Mouse (Mus musculus): ENCODE measurements around the gene Nrxn3. TPM values are rescaled to one million over a fixed set of nuclear protein-coding genes. Genes with fewer than 3 reads are reported as not detected.

Gene Nrxn3
- total RNA-seq, 2 experiments from 2014 or later: 147 to 197 TPM

DNA sequence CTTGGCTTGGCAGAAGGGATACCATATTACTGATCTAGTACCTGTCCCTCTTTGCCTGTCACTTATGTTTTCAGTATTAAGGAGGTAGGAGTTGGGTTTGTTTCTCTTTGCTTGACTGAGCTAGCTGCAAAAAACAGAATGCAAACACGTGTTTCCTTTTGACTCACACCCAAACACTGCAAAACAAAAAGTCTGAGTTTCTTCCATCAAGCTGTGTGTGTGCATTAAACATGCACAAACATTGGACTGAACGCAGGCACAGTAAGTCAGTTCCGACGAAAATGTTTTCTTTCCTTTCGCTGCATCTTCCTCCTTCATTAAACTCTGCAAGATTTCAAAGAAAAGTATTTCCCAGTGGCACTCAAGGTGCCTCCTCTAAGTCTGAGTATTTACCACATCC, 1270.6 kb downstream of the Nrxn3 start:
- no peak for DNase-seq (ENCODE audit: extremely low spot score in 1 of 2, low spot score in 1 of 2)

DNA sequence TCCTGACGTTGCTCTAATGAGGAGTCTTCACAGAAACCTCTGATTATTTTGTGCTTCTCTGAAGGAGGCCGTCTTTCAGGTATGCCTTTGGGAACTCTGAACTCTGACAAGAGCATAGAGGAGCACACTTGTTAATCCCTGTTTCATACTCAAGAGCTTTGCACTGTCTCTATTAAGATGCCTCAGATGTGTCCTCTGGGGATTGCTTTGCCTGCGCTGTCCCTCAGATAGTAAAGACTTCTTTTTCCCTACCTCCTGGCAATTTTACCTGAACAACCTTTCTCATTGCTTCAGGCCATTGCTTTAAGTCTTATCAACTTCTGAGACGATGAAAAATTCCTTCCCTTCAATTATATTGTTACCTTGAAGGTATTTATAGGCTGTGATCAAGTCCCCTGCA, 1272.7 kb downstream of the Nrxn3 start:
- DNase-seq (ENCODE audit: extremely low spot score in 1 of 2, low spot score in 1 of 2): no peak

DNA sequence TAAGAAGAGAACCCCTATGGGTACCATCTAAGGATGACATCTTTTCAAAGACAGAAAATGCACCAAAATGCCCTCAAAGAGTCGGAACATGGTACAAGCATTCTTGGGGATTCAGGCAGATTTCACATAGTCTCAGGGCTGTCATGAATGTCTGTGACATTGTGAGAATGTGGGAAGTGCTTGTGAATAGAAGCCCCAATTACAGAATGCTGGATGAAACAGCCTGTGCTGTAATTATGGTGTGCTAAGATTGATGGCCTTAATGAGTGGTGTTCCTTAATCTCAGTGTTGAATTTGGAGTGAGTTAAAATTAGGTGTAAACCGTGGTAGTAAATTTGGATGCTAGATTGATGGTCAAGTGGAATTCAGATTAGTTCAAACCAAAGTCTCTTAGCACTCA, 1287.6 kb downstream of the Nrxn3 start:
- no peak for DNase-seq (ENCODE audit: extremely low spot score in 1 of 2, low spot score in 1 of 2)

DNA sequence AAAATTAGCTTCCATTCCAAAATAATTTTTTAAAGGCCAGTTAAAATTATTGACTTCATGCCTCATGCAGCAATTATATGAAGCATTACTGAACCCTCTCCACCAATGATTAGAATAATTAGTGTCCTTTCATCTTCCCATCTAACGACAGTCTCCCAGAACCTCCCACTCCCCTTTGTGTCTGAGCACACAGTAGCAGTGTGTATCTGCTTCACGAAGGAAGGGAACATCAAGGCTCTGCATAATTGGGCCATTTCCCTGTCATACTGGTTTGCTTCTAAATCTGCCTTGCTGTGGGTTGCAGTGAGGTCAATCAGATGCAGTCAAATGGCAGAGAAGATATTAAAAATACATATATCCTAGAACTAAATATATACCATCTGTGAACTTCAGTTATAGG, 1291.3 kb downstream of the Nrxn3 start:
- no peak for DNase-seq (ENCODE audit: extremely low spot score in 1 of 2, low spot score in 1 of 2)

DNA sequence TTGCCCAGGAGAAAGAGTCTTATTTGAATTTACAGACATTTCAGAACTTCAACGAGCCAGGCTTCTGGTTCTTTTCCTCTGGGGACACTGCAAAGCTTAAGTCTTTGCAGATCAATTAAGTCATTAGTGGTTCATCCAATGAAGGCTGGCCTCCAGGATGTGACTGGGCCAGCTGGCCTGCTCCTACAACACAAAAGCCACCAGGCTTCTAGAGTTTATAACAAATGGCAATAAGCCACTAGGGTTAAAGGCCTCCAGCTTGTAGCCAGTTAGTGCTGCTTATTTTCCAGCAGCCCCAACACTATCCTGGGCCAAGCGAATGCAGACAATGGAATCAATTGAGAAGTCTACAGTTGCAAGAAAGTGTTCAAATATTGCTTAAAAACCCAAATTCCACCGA, 1304.3 kb downstream of the Nrxn3 start:
- no peak for DNase-seq (ENCODE audit: extremely low spot score in 1 of 2, low spot score in 1 of 2)

DNA sequence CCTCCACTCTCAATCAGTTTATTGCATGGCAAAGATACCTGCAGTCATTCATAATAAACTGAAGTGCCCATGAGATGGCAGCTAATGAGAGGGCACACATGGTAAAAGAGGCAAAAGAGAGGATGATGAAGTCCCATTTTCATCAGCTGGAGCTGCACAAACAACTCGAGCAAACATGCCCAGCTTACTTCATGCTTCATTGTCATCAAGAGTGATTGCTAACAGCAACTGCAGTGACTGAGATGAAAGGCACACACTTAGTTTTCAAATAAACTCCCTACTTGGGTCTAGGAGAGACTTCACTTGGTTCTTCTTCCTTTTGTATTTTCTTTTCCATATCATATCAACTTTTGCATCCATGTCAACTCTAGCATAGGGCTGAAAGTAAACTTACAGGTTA, 1318.4 kb downstream of the Nrxn3 start:
- DNase-seq (ENCODE audit: extremely low spot score in 1 of 2, low spot score in 1 of 2): no peak

DNA sequence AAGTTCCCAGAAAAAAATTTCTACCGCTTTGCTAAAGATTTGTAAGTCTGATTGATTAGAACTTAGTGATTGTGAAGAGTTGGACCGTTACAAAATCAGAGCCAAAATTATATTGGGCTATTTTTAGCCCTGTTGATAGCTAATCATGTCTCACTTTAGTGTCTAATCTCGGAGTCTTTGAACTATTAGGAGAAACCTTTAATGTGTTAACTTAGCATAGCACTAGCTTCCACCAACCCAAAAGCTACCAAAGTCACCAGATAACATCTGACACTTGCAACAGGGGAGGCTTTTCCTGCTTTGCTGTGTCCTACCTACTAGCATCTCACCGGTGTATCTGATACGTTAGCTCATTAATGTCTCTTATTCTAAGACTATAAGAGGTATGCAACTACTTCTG, 1333.6 kb downstream of the Nrxn3 start:
- DNase-seq (ENCODE audit: extremely low spot score in 1 of 2, low spot score in 1 of 2): no peak

DNA sequence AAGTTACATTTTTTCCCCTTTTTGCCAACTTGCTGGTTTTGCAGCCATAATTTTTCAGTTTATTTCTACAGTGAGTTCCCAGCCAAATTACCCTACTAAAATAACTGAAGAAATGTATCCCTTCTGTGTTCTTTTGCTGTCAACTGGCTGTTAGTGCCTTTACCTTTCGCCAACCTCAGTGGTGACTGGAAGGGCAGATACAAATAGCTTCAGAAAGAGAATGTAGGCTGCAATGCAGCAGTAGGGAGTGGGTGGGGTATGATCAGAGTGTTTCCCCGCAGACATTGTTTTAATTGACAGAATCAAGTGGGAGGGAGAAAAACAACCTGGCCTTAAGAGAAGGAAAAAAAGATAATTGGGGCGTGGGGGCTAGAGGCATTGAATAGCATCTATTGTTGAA, 1337.1 kb downstream of the Nrxn3 start:
- DNase-seq (ENCODE audit: extremely low spot score in 1 of 2, low spot score in 1 of 2): no peak

DNA sequence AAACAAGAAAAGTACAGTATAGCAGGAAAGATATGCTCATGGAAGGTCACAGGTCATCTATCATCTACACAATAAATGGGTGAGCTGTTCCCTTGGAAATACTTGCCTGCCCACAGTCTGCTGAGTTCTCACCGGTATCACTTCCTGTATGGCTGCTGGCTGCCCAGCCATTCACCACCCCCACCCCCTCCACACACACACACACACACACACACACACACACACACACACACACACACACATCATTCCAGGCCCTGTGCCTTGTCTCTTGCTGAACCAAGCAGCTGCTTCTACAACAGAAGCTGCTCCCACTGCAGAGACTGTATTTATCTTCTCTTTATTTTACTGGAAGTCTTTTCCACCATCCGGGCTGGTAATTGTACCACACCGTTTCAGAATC, 1338.6 kb downstream of the Nrxn3 start:
- no peak for DNase-seq (ENCODE audit: extremely low spot score in 1 of 2, low spot score in 1 of 2)

DNA sequence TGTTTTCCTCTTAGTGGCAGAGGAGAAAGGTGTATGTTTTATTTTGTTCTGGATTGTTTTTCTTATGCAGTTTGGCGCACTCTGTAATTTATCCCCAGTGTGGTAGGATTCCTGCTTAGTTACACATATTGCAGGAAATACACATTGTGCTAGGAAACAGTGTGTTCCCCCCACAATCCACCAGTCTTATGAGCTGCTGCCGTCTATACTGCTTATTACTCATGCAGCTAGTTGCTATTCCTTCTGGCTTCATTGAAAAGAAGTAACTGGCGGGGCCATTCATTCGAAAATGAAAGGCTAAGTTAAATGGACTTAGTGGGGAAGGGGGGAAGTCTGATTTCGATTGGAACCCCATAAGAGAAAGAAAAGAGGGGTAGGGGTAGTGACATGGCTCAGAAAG, 1339.5 kb downstream of the Nrxn3 start:
- DNase-seq (ENCODE audit: extremely low spot score in 1 of 2, low spot score in 1 of 2): no peak

DNA sequence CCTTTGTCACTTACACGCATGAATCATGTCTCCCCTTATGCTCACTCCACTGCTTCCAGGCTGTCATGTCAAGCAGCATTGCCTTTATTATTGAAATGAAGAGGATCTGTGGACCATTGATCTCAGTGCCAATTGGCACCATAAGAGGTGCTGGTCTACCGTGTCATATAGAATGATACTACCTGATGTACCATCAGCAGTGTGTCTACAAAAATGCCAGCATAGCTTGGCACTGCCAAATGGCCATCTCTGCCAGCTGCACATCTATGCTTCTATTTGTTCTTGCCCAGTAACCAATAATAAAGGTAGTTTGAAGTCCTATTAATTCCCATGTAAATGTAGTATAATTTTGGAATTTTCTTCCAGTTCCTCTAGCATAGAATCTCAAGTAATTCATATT, 1340.8 kb downstream of the Nrxn3 start:
- no peak for DNase-seq (ENCODE audit: extremely low spot score in 1 of 2, low spot score in 1 of 2)

DNA sequence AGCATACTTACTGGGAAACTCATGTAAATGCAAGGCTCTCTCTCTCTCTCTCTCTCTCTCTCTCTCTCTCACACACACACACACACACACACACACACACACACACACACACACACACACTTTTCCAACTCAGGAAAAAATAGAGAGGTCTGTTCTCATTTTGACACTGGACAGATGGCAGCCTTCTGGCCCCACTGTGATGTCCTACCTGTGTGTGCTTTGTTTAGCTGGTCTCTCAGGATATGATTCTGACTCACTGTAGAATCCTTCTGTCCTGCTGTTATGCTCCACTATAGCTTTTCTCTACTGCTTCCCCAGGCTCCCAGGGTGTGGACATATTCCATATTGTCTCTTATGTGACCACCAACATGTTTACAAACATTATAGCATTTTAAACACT, 1363.2 kb downstream of the Nrxn3 start:
- no peak for DNase-seq (ENCODE audit: extremely low spot score in 1 of 2, low spot score in 1 of 2)

DNA sequence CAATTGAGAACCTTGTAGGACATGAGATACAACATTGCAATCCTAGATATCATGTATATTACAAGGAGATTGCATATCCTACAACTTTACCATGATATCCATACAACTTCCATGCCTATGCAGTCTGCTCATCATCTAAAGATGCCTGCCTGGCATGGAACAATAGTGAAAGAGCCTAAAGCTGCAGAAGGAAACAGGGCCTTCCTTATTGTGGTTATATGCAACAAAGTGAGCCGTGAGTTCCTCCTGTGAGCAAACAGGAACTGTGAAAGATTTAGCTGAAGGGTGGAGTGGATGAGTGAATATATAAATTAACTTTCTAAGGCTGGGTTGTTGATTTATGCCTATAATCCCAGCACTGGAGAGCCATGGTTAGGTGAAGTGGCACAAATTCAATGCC, 1373.1 kb downstream of the Nrxn3 start:
- DNase-seq (ENCODE audit: extremely low spot score in 1 of 2, low spot score in 1 of 2): no peak

DNA sequence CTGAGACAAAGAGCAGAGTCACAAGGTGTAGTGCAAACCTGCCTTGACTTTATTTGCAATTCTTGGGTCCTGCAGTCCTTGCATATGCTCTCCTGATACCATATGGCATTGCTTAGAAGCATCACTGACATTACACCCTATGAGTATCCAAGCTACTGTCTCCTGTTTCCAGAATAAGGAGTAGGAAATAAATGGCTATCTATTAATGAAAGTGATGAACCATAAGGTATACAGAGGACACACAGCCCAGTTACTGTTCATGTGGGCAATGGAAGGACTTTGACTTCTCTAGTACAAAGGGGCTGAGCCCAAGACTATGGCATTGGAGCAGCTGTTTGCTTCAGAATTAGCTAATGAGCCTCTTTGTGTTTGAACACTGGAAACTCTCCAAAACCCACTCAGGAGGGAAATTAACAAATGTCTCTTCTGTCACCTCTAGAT, 1390.7 kb downstream of the Nrxn3 start:
- DNase-seq (ENCODE audit: extremely low spot score in 1 of 2, low spot score in 1 of 2): no peak

DNA sequence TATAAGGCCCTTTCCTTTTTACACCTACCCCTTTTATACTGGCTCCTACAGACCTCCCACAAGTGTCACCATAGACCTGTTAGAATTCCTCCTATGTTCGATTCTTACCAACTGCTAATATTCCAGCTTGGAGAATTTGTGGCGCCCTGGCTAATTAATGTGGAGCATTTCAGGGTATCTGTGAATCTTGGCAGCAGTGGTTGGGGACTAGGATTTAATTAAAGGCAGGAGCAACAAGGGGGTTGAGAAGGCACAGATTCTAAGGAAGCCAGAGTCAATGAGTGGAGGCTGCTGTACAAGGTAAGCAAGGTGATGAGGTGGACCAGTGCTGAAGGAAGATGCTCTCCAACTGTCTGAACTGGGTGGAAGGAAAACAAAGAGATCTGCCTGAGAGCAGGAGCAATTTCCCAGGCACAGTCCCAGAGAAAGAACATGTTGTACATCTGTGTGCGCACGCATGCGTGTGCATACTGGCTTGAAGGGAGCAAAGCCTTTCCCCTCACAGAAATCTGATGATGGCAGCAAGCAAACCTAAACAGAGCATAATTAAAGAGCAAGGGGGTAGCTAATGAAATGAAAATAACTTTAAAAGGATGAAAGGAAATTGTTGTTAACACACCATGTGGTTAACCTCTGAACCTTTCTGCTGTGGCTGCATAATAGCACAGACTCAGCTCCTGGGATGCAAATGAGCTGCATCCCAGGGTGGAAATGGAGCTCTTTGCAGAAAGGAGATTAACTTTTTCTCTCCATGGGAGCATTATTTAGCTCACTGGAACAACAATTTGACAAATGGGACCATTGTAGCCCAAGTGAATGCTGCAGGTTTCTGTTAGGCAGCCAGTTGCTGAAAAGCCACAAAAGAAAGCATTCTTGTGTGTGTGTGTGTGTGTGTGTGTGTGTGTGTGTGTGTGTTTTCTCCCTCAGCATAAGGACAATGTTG, 1409.5 kb downstream of the Nrxn3 start:
- DNase-seq (ENCODE audit: extremely low spot score in 1 of 2, low spot score in 1 of 2): no peak

DNA sequence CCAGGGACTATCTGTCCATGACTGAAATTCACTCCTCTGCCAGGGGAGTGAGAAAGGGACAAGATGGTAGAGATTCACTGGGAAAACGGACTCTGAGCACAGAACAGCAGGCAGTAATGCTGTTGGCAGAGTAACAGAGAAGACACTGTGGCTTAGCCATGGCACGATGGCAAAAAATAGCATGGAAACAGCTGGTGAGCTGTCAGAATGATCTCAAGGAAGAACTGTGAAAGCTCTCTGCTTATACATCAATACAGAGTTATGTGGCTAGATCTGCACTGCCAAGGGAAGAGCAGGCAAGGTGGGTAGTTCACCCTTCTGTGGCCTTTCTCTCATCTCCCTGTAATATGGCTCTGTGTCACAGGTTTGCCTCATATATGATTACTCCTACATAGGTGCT, 1419.3 kb downstream of the Nrxn3 start:
- DNase-seq (ENCODE audit: extremely low spot score in 1 of 2, low spot score in 1 of 2): peak in 1 of 2 experiments; percentile 19

DNA sequence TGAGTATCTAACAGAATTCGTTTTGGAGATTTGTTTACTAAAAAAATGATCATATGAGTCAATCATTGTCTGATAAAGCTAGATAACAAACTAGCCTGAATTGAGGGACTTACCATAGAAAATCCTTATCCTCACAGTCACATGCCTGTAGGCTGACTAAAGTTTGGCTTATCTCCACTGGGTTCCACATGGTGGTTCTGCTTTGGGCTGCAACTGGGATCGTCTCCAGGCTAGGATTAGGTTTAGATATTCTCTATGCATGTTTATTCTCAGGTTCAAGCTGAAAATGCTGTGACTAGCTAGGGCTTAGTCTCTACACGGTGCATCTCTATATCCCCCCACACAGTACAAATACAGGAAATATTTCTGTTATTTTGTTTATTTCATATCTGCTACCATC, 1421.6 kb downstream of the Nrxn3 start:
- DNase-seq (ENCODE audit: extremely low spot score in 1 of 2, low spot score in 1 of 2): no peak

DNA sequence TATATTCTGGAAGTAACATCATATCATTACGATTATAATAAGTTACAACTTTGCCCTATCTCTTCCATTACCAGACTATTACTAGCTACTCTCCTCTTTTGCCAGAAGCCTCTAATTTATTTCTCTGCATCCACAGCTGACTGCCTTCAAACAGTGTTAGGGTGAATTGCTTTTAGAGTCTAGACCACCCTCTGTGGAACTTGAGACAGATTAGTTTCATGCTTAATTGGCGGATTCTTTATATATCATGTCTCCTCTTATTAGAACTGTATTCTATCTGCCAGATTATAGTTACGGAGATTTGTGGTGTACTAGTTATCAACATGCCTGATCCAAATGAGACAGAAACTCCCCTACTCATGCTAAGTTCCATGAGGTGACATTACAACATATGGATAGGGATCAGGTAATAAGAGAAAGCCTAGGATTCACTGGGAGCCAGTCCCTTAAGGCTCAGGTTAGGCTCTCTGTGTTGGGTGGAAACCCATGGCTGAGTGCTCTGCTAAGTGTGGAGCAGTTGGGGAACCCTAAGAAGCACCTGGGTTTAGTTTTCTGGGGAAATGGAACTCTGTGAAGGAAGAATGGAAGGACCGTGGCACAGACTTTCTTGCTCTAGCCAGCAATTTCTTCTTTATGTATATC, 1435.6 kb downstream of the Nrxn3 start:
- DNase-seq (ENCODE audit: extremely low spot score in 1 of 2, low spot score in 1 of 2): no peak

DNA sequence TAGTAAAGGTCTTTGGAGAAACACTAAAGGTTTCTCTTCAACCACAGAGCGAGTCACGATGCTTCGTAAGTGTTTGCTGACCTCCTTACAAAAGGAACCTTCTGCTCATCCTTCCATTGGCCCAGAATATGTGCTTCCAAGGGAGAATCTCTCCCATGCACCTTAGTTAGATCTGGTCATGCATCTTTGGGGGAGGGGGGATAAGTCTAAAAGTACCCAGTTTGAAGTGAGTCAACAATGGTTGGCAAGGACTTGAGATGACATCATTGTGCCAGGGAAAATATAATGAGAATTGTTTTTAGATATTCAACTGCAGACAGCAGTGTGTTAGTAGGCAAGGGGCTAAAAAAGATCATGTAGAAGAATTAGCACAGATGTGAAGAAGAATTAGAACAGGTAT, 1437.2 kb downstream of the Nrxn3 start:
- no peak for DNase-seq (ENCODE audit: extremely low spot score in 1 of 2, low spot score in 1 of 2)

DNA sequence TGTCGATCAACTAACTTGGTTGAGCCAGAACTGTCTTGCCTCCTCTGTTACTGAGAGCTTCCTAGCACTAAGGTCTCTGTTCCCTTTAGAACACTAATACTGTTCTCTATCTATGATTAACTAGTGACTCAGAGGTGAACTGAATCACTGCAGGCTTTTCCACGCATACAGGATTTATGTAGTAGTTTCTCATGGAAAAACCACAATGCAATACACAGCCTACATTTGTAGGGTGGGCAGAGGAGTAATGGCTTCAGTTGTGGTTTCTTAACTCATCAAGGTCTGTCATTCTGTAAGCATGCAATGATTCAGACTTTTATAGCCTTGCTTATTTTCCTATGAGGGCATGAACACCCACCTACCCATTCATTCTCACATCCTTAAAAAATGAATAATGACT, 1443.4 kb downstream of the Nrxn3 start:
- no peak for DNase-seq (ENCODE audit: extremely low spot score in 1 of 2, low spot score in 1 of 2)

DNA sequence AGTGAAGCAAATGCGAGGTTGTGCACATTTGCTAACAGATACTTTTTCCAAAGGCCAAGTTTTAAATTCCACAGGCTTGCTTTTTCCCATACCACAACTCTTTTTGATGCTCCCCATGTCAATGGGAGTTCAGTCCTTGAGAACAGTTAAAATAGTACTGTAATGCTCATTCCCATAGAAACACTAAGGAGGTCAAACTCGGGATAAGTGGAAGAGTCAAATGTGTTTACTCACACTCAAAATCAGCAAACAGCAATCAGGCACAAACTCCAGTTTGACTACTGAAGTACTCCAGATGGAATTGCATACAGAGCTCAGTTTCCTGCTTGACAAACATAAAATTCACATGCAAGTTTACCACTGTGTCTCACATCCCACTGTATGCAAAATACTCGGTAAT, 1458.9 kb downstream of the Nrxn3 start:
- DNase-seq (ENCODE audit: extremely low spot score in 1 of 2, low spot score in 1 of 2): no peak

DNA sequence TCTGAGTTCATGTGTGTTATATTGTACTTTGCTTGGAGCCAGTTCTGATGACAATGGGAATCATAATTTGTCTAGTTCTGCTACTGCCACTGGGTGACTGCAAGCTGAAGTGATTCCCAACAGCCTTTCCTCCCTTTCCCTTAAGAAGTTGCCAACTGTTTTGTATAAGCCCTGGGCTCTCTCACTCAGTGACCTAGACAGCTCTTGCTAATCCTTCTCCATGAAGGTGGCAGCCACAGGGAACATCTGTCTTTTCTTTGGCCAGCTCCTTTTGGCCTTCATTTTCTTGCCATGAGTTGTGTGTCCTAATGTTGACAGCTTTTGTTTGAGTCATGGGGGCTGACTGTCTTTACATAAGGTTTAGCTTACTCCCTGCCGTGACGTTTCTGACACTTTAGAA, 1460.3 kb downstream of the Nrxn3 start:
- DNase-seq (ENCODE audit: extremely low spot score in 1 of 2, low spot score in 1 of 2): no peak
